ENCODE assay signal across 8 mouse cellular contexts in the genomic region with DNA sequence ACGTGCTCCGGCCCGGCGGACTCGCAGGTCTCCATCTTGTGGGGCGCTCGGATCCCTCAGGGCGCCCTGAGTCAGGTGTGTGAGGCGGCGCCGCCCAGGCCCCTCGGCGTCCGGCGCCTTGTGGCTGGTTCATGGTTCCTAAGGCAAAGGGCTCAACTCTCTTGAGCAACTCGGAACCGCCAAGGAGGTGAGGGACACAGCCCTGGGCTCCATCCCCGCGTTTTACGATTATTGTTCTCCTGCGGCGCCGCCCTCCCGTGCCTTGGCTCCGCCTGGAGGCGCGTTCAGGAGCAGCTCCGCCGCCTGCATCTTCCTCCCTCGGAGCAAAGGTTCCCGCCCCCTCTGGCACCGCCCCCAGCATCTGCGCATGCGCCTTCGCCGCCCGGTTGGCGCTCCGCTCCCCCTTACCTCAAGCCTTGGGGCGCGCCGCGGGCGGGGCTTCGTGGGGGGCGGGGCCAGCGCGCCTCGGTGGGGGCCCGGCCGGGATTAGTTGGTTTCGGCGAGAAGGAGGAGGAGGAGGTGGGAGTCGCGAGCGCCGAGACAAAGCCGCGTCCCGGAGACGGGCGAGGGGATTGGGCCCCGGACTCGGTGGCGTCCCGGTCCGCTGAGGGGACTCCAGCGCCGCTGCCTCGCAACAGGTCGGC. TPM values are rescaled to one million over a fixed set of nuclear protein-coding genes. Genes with fewer than 3 reads are reported as not detected.
DNase-seq lines count a peak whose midpoint lies in the region; ATAC-seq and TF ChIP-seq lines count a peak whose summit lies in the region.

A gene (plus strand): TSS at position 489 of the 644 bp plus-strand sequence.

- H3K27ac ChIP-seq in hindbrain, embryonic 10.5 days = peak within 1 kb of the TSS; percentile 99
- peak within 1 kb of the TSS; percentile 95 for H3K27ac ChIP-seq in lung, postnatal 0 days (ENCODE audit: low read length)

- peak within 1 kb of the TSS; percentile 86 for H3K4me3 ChIP-seq in hindbrain, embryonic 10.5 days
- peak within 1 kb of the TSS; percentile 96 for H3K4me3 ChIP-seq in lung, postnatal 0 days (ENCODE audit: low read depth, low read length)

- peaks cover 46% of the 10 kb centered on the region for H3K4me1 ChIP-seq in hindbrain, embryonic 10.5 days (replicated peaks)
- peaks cover 18% of the 10 kb centered on the region; the same call in 1 of the 2 replicates for H3K4me1 ChIP-seq in lung, postnatal 0 days (ENCODE audit: insufficient read depth, low read depth, low read length)

- peak; percentile 94 for ATAC-seq in frontal cortex, adult (ENCODE audit: low TSS enrichment)
- ATAC-seq in lung, postnatal 0 days = peak; percentile 94

- H3K9ac ChIP-seq in lung, postnatal 0 days (replicated peaks; ENCODE audit: low read depth) = peak within 1 kb of the TSS; percentile 94

- peak within 1 kb of the TSS; percentile 82 for H3K4me2 ChIP-seq in lung, postnatal 0 days (replicated peaks; ENCODE audit: low read depth, low read length)

- H3K9me3 ChIP-seq in hindbrain, embryonic 10.5 days = no peaks in the 10 kb centered on the region
- H3K9me3 ChIP-seq in lung, postnatal 0 days (ENCODE audit: low read length) = no peaks in the 10 kb centered on the region

- under 1% methylated on average over 70 of the region's 71 CpGs for WGBS in hindbrain, embryonic 10.5 days
- WGBS in lung, postnatal 0 days = 0% methylated on average over 31 of the region's 71 CpGs

- no peaks in the 10 kb centered on the region for H3K27me3 ChIP-seq in hindbrain, embryonic 10.5 days (ENCODE audit: insufficient read depth, poor library complexity, severe bottlenecking)
- H3K27me3 ChIP-seq in lung, postnatal 0 days (replicated peaks; ENCODE audit: insufficient read depth, low read length) = no peaks in the 10 kb centered on the region

- no peaks in the 10 kb centered on the region for H3K36me3 ChIP-seq in hindbrain, embryonic 10.5 days
- H3K36me3 ChIP-seq in lung, postnatal 0 days (ENCODE audit: insufficient read depth, low read length) = no peaks in the 10 kb centered on the region

- DNase-seq in MEL-GATA-1-ER (ENCODE audit: extremely low read depth, low read depth) = peak; percentile 78
- DNase-seq in cerebellum, adult 8-10 months = peak; percentile 100
- peak; percentile 99 for DNase-seq in hindbrain, embryonic 10.5 days (ENCODE audit: low spot score)
- DNase-seq in layer of hippocampus, adult 9-11 months = peak; percentile 97
- peak; percentile 97 for DNase-seq in lung, postnatal 0 days (ENCODE audit: low spot score)
- DNase-seq in ovary, postnatal 14 days (ENCODE audit: low spot score) = peak; percentile 100
- peak; percentile 100 for DNase-seq in thymus, postnatal 14 days

- peak; percentile 72 for TF ChIP-seq CTCF in lung, postnatal 0 days (IDR thresholded peaks at IDR 0.05)

- peak; percentile 53; the same call in 1 of the 2 replicates for TF ChIP-seq EP300 in lung, postnatal 0 days (IDR thresholded peaks at IDR 0.05)

RNA-seq across cellular contexts. Expression of the gene that starts here (rescaled TPM):
- 24.2 and 25.8 TPM in 2 replicates for polyA plus RNA-seq in hindbrain, embryonic 10.5 days (2016; fragmentation: Nextera tagmentation; extraction: Ambion mirVana)
- polyA plus RNA-seq in lung, postnatal 0 days (2015; fragmentation: Nextera tagmentation; extraction: Ambion mirVana) = 27.0 and 30.1 TPM in 2 replicates

Comparison
In these comparisons a context has a peak if more than half of its experiments do, and no peak if none do; other contexts are left out.
1. Peak in every context shown above with its lines: DNase-seq, ATAC-seq, H3K4me3 ChIP-seq and H3K27ac ChIP-seq.